Mouse (Mus musculus) brain, embryonic 14.5 days (tissue): ENCODE data around the gene Rpl4.

ENCODE experiments used
- CTCF ChIP-seq: fragments of 200-500 bp; IDR thresholded peaks from 2 replicates; pipeline ENCODE4 v1.5.1; 2012; ENCODE audit warnings: inconsistent platforms, mild to moderate bottlenecking, moderate library complexity, borderline replicate concordance; ENCODE audit not compliant: insufficient read depth, insufficient read length; ENCODE audit errors: extremely low read depth
- POLR2A ChIP-seq: fragments of 200-500 bp; IDR thresholded peaks from 2 replicates; pipeline ENCODE4 v1.6.1; 2012; ENCODE audit warnings: mild to moderate bottlenecking, inconsistent platforms, borderline replicate concordance; ENCODE audit not compliant: poor library complexity, insufficient read depth, insufficient read length, severe bottlenecking; ENCODE audit errors: extremely low read depth

DNA sequence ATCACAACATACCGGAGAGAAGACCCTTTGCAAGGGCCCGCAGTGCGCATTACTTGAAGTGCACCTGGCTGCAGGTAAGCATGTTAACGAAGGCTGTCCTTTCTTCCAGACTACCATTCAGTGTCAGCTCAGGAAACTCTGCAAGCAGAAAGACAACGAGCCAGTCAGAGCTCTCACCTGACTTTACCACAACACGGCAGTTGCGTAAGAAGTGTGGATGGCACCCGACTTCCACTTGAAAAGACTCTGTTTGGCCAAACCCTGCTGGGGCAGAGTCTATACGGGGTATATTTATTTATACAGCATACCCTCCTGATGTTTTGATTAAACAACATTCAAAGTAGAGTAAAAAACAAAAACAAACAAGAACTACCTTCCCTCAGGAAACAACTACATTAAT is 33.3 kb upstream of the Rpl4 start:
- TF ChIP-seq POLR2A (no peak), CTCF (no peak)
